Mouse (Mus musculus): ENCODE measurements around the gene Gpr18. TPM values are rescaled to one million over a fixed set of nuclear protein-coding genes. Genes with fewer than 3 reads are reported as not detected.

Gene Gpr18
- total and polyA plus RNA-seq, 3 experiments = 33.5 to 46.2 (median 37.0) TPM

- Histone ChIP-seq H3K4me2 (ENCODE audit: insufficient read depth, low read depth, poor library complexity, severe bottlenecking) (peak overlapping the region; percentile 47), H3K9ac (ENCODE audit: insufficient read depth, low read depth) (peak overlapping the region; percentile 6; the same call in 1 of the 2 replicates), H3K4me3 (replicated peaks in 1 of 3; ENCODE audit: low read depth in 2 of 3, low read length in 2 of 3, poor library complexity in 1 of 3) (peak overlapping the region in 1 of 3 experiments; percentile 31), H3K27ac (ENCODE audit: insufficient read depth, low read depth) (peak overlapping the region; percentile 93), H3K36me3 (replicated peaks in 1 of 2; ENCODE audit: control insufficient read depth in 1 of 2, insufficient read depth in 1 of 2, low read length in 1 of 2) (no peaks in the 10 kb centered on the region), H3K79me2 (replicated peaks; ENCODE audit: control insufficient read depth, extremely low read depth, insufficient read depth, poor library complexity, severe bottlenecking) (no peaks in the 10 kb centered on the region), H3K4me1 (ENCODE audit: control insufficient read depth in 1 of 2, insufficient read depth in 2 of 2) (peaks cover 14 to 36% of the 10 kb centered on the region in 2 experiments), H3K27me3 (replicated peaks) (no peaks in the 10 kb centered on the region), H3K9me3 (replicated peaks; ENCODE audit: low read length) (no peaks in the 10 kb centered on the region)
- peak; percentile 39 for DNase-seq (ENCODE audit: extremely low read depth)
- no peak; the same call in 1 of the 2 replicates for TF ChIP-seq ELF1 (IDR thresholded peaks at IDR 0.05; ENCODE audit: low read depth, low read length)
- no peak for TF ChIP-seq PAX5 (IDR thresholded peaks at IDR 0.05; ENCODE audit: low read length)
- TF ChIP-seq MYC (IDR thresholded peaks at IDR 0.05; ENCODE audit: low read depth, low read length) = peak; percentile 75; the same call in 1 of the 2 replicates
- TF ChIP-seq BHLHE40 (IDR thresholded peaks at IDR 0.05; ENCODE audit: low read depth, low read length) = peak; percentile 93
- TF ChIP-seq POLR2A (IDR thresholded peaks at IDR 0.05; ENCODE audit: low read depth, low read length) = no peak
- TF ChIP-seq IRF4 (IDR thresholded peaks at IDR 0.05; ENCODE audit: low read depth, low read length) = peak; percentile 87
- TF ChIP-seq RAD21 (IDR thresholded peaks at IDR 0.05; ENCODE audit: low read depth, low read length) = no peak; the same call in 1 of the 2 replicates
- TF ChIP-seq JUN (IDR thresholded peaks at IDR 0.05; ENCODE audit: insufficient read depth, low read depth, low read length) = no peak; the same call in 1 of the 2 replicates
- peak; percentile 63 for TF ChIP-seq EP300 (IDR thresholded peaks at IDR 0.05; ENCODE audit: low read length)
- peak; percentile 78; the same call in 1 of the 2 replicates for TF ChIP-seq MAX (IDR thresholded peaks at IDR 0.05; ENCODE audit: low read length)
- no peak for TF ChIP-seq SMC3 (IDR thresholded peaks at IDR 0.05; ENCODE audit: low read depth, low read length)
- TF ChIP-seq CHD1 (IDR thresholded peaks at IDR 0.05; ENCODE audit: low read depth, low read length) = no peak
- no peak for TF ChIP-seq ZKSCAN1 (IDR thresholded peaks at IDR 0.05; ENCODE audit: borderline replicate concordance, low read depth, low read length)
- no peak for TF ChIP-seq POLR2AphosphoS2 (IDR thresholded peaks at IDR 0.05; ENCODE audit: low read depth, low read length)
- no peak for TF ChIP-seq RCOR1 (conservative IDR thresholded peaks at IDR 0.05; ENCODE audit: low read depth, low read length)
- no peak for TF ChIP-seq KAT2A (IDR thresholded peaks at IDR 0.05; ENCODE audit: insufficient replicate concordance, low read length)
- TF ChIP-seq ZMIZ1 (IDR thresholded peaks at IDR 0.05; ENCODE audit: low read depth, low read length) = no peak
- TF ChIP-seq E2F4 (IDR thresholded peaks at IDR 0.05; ENCODE audit: insufficient replicate concordance, low read depth, low read length) = no peak
- peak; percentile 45; the same call in 1 of the 2 replicates for TF ChIP-seq SIN3A (IDR thresholded peaks at IDR 0.05; ENCODE audit: low read length)
- no peak for TF ChIP-seq TBP (conservative IDR thresholded peaks at IDR 0.05; ENCODE audit: low read depth, low read length)
- no peak; the same call in 1 of the 2 replicates for TF ChIP-seq MXI1 (IDR thresholded peaks at IDR 0.05; ENCODE audit: low read depth, low read length)
- TF ChIP-seq MEF2A (IDR thresholded peaks at IDR 0.05; ENCODE audit: borderline replicate concordance, low read depth, low read length) = 0 out of 2 replicates have a peak, but pooled peaks have one; percentile 46
- TF ChIP-seq NRF1 (IDR thresholded peaks at IDR 0.05; ENCODE audit: low read depth, low read length) = no peak
- TF ChIP-seq ZC3H11A (IDR thresholded peaks at IDR 0.05; ENCODE audit: low read depth, low read length) = no peak
- TF ChIP-seq CHD2 (IDR thresholded peaks at IDR 0.05; ENCODE audit: low read length) = no peak
- peak; percentile 46; the same call in 1 of the 2 replicates for TF ChIP-seq TCF12 (IDR thresholded peaks at IDR 0.05; ENCODE audit: low read depth, low read length)
- TF ChIP-seq USF2 (conservative IDR thresholded peaks at IDR 0.05; ENCODE audit: low read depth, low read length) = no peak
- TF ChIP-seq CTCF (conservative IDR thresholded peaks at IDR 0.05 in 1 of 2, IDR thresholded peaks at IDR 0.05 in 1 of 2; ENCODE audit: low read depth in 2 of 2, low read length in 2 of 2) = no peak
- TF ChIP-seq ZNF384 (IDR thresholded peaks at IDR 0.05; ENCODE audit: low read depth, low read length) = no peak
- 0 out of 2 replicates have a peak, but pooled peaks have one; percentile 26 for TF ChIP-seq JUND (conservative IDR thresholded peaks at IDR 0.05; ENCODE audit: low read depth, low read length)
- dilution Hi-C loops (cut with MboI; ENCODE audit: extremely low pct_ligation_motif_present, extremely low pct_unique_long_range_greater_than_20kb, low sequenced_read_pairs) = no loop called here
- in situ Hi-C loops (cut with MboI; ENCODE audit: low pct_ligation_motif_present, low pct_unique_long_range_greater_than_20kb, low sequenced_read_pairs) = loop anchor here (5.0 kb wide), 2 partner anchors 56 to 196 kb away; no protein-coding TSS in a partner anchor
These were observed 49.0 kb downstream of the Gpr18 start for GRCm38 (mm10) chr14:121866574-121866973.
